Mouse (Mus musculus) embryonic facial prominence, embryonic 15.5 days (tissue): ENCODE measurements around the gene Tmc6. TPM values are rescaled to one million over a fixed set of nuclear protein-coding genes. Genes with fewer than 3 reads are reported as not detected.

Source experiments
- ATAC-seq: fragments of 200-750 bp; cut with Nextera tagmentation; 2 replicates; pipeline ENCODE4 v1.8.0; 2017; ENCODE audit warnings: low read depth, moderate TSS enrichment; ENCODE audit not compliant: insufficient number of reproducible peaks, low FRiP score, low TSS enrichment
- H3K27ac ChIP-seq: fragments of 300-500 bp; sonication (generic); replicated peaks from 2 replicates; pipeline ENCODE4 v1.5.1; 2015; ENCODE audit warnings: mild to moderate bottlenecking, inconsistent platforms
- H3K27me3 ChIP-seq: fragments of 300-500 bp; sonication (generic); 2 replicates; pipeline ENCODE4 v1.6.1; 2015; ENCODE audit warnings: inconsistent platforms
- H3K36me3 ChIP-seq: fragments of 300-500 bp; sonication (generic); 2 replicates; pipeline ENCODE4 v1.6.1; 2015; ENCODE audit warnings: mild to moderate bottlenecking, inconsistent platforms
- H3K4me1 ChIP-seq: fragments of 300-500 bp; sonication (generic); 2 replicates; pipeline ENCODE4 v1.6.1; 2015; ENCODE audit warnings: inconsistent platforms
- H3K4me2 ChIP-seq: fragments of 300-500 bp; sonication (generic); replicated peaks from 2 replicates; pipeline ENCODE4 v1.6.1; 2015; ENCODE audit warnings: mild to moderate bottlenecking, inconsistent platforms
- H3K4me3 ChIP-seq: fragments of 300-500 bp; sonication (generic); replicated peaks from 2 replicates; pipeline ENCODE4 v1.5.1; 2015; ENCODE audit warnings: mild to moderate bottlenecking, inconsistent platforms
- H3K9ac ChIP-seq: fragments of 300-500 bp; sonication (generic); 2 replicates; pipeline ENCODE4 v1.6.1; 2015; ENCODE audit warnings: inconsistent platforms
- H3K9me3 ChIP-seq: fragments of 300-500 bp; sonication (generic); replicated peaks from 2 replicates; pipeline ENCODE4 v1.6.1; 2016; ENCODE audit warnings: inconsistent platforms
- WGBS: fragments of 180-500 bp; shearing (Covaris S2); methylation state at CpG from one replicate; pipeline ENCODE4 v1.1.7; 2015; 5-methylcytosine and 5-hydroxymethylcytosine counted together
- polyA plus RNA-seq: library from polyadenylated mRNA; unstranded; fragments of >200 nt; fragmentation: Nextera tagmentation; extraction: Ambion mirVana; gene quantifications from 2 replicates; pipeline ENCODE4 v1.2.1, GENCODE M21; 2015

The Tmc6 gene
- polyA plus RNA-seq, 1 experiment from 2014 or later: 23.2 TPM

- no peak overlapping the region for H3K4me3 ChIP-seq
- no peaks in the 10 kb centered on the region for H3K27me3 ChIP-seq
- peak overlapping the region; percentile 39; the same call in 1 of the 2 replicates for H3K27ac ChIP-seq
- no peaks in the 10 kb centered on the region for H3K9me3 ChIP-seq
- WGBS: 50% methylated on average over 1 of the region's 1 CpGs
- ATAC-seq: peak; percentile 56; the same call in 1 of the 2 replicates
- peaks cover 6% of the 10 kb centered on the region; the same call in 1 of the 2 replicates for H3K4me1 ChIP-seq
- H3K9ac ChIP-seq: no peak overlapping the region
- H3K4me2 ChIP-seq: no peak overlapping the region
- peaks cover 31% of the 10 kb centered on the region for H3K36me3 ChIP-seq
These were observed 53.2 kb downstream of the Tmc6 start for GRCm38 (mm10) chr11:117728841-117729240.

- Histone ChIP-seq H3K27me3 (no peaks in the 10 kb centered on the region), H3K9ac (no peak overlapping the region), H3K27ac (peak overlapping the region; percentile 39; the same call in 1 of the 2 replicates), H3K4me1 (peaks cover 6% of the 10 kb centered on the region; the same call in 1 of the 2 replicates), H3K36me3 (peaks cover 31% of the 10 kb centered on the region), H3K4me3 (no peak overlapping the region), H3K4me2 (no peak overlapping the region), H3K9me3 (no peaks in the 10 kb centered on the region)
- ATAC-seq: no peak
- 82% methylated on average over 5 of the region's 5 CpGs for WGBS
These were observed 53.8 kb downstream of the Tmc6 start for GRCm38 (mm10) chr11:117728245-117728644.

DNA sequence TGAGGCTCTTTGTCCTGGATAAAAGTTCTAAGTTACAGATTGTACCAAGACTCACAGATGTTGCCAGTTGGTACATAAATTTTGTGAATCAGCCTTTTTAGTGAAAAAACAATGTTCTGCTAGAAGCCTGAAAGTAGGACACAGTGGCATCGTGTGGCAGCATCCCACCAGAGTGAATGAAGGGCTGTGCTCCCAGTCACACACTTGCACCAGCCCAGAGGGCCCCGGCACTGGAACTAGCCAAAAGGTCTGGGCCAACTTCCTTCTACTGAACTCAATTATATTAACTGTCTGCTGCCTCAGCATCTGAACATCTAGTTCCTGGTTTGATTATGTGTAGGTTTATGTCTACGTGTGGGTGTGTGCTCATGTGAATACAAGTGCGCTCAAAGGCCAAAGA, 55.0 kb downstream of the Tmc6 start:
- no peaks in the 10 kb centered on the region for H3K27me3 ChIP-seq
- H3K4me3 ChIP-seq: no peak overlapping the region
- H3K4me1 ChIP-seq: peaks cover 6% of the 10 kb centered on the region; the same call in 1 of the 2 replicates
- WGBS: 88% methylated on average over 4 of the region's 4 CpGs
- peaks cover 35% of the 10 kb centered on the region for H3K36me3 ChIP-seq
- H3K9me3 ChIP-seq: no peaks in the 10 kb centered on the region
- no peak for ATAC-seq
- no peak overlapping the region for H3K4me2 ChIP-seq
- H3K9ac ChIP-seq: no peak overlapping the region
- H3K27ac ChIP-seq: no peak overlapping the region

GRCm38 (mm10) chr11:117724604-117725301, 57.2 kb downstream of the Tmc6 start:
- no peaks in the 10 kb centered on the region for H3K27me3 ChIP-seq
- H3K9me3 ChIP-seq: no peaks in the 10 kb centered on the region
- WGBS: 80% methylated on average over 6 of the region's 6 CpGs
- H3K4me2 ChIP-seq: no peak overlapping the region
- H3K36me3 ChIP-seq: peaks cover 55% of the 10 kb centered on the region
- H3K4me1 ChIP-seq: peaks cover 6% of the 10 kb centered on the region; the same call in 1 of the 2 replicates
- H3K9ac ChIP-seq: no peak overlapping the region
- H3K27ac ChIP-seq: no peak overlapping the region
- no peak overlapping the region for H3K4me3 ChIP-seq
- ATAC-seq: no peak

GRCm38 (mm10) chr11:117718838-117719237, 63.2 kb downstream of the Tmc6 start:
- H3K36me3 ChIP-seq: peaks cover 87% of the 10 kb centered on the region
- H3K4me2 ChIP-seq: no peak overlapping the region
- no peak for ATAC-seq

More at GRCm38 (mm10) chr11:117718838-117719237, 63.2 kb downstream of the Tmc6 start:
- no peak overlapping the region for H3K27ac ChIP-seq
- H3K27me3 ChIP-seq: no peaks in the 10 kb centered on the region
- no peak overlapping the region for H3K9ac ChIP-seq
- H3K4me1 ChIP-seq: no peaks in the 10 kb centered on the region
- no peak overlapping the region for H3K4me3 ChIP-seq
- 93% methylated on average over 3 of the region's 3 CpGs for WGBS
- H3K9me3 ChIP-seq: no peaks in the 10 kb centered on the region

Other genes starting within 250 kb of the Tmc6 start
- 17.1 and 17.3 TPM in 2 replicates for gene Tnrc6c, start 127.9 kb downstream of the Tmc6 start, polyA plus RNA-seq
- gene Tmc8, start 122 bp downstream of the Tmc6 start, polyA plus RNA-seq: 0.94 and 1.1 TPM in 2 replicates
- gene 6030468B19Rik, start 15.5 kb upstream of the Tmc6 start, polyA plus RNA-seq: 0.25 TPM in 1 of 2 replicates, not detected in the other
- gene Gm20708, start 27.5 kb upstream of the Tmc6 start, polyA plus RNA-seq: 0.60 and 0.76 TPM in 2 replicates
- gene Syngr2, start 27.5 kb upstream of the Tmc6 start, polyA plus RNA-seq: 76.1 and 79.6 TPM in 2 replicates
- gene Afmid, start 43.7 kb upstream of the Tmc6 start, polyA plus RNA-seq: 5.3 and 5.8 TPM in 2 replicates
- 115 and 124 TPM in 2 replicates for gene Tk1, start 43.9 kb upstream of the Tmc6 start, polyA plus RNA-seq
- 225 and 239 TPM in 2 replicates for gene Birc5, start 67.1 kb upstream of the Tmc6 start, polyA plus RNA-seq
- not detected in 2 replicates for gene Tmem235, start 78.6 kb upstream of the Tmc6 start, polyA plus RNA-seq
- 4.7 and 4.9 TPM in 2 replicates for gene Tha1, start 91.3 kb upstream of the Tmc6 start, polyA plus RNA-seq
- gene Socs3, start 187.8 kb upstream of the Tmc6 start, polyA plus RNA-seq: 20.8 and 21.2 TPM in 2 replicates
- 39.9 and 41.2 TPM in 2 replicates for gene Pgs1, start 204.1 kb upstream of the Tmc6 start, polyA plus RNA-seq